Mouse (Mus musculus) C2C12 (cell line): Measurements from ENCODE around the gene Akt1s1.

Experiments used
- CTCF ChIP-seq: IDR thresholded peaks from one replicate; pipeline ENCODE4 v1.5.1; 2011; ENCODE audit not compliant: control insufficient read depth, insufficient read depth, insufficient read length
- MAX ChIP-seq: IDR thresholded peaks from one replicate; pipeline ENCODE4 v1.6.1; 2011; ENCODE audit warnings: mild to moderate bottlenecking, control low read depth

DNA sequence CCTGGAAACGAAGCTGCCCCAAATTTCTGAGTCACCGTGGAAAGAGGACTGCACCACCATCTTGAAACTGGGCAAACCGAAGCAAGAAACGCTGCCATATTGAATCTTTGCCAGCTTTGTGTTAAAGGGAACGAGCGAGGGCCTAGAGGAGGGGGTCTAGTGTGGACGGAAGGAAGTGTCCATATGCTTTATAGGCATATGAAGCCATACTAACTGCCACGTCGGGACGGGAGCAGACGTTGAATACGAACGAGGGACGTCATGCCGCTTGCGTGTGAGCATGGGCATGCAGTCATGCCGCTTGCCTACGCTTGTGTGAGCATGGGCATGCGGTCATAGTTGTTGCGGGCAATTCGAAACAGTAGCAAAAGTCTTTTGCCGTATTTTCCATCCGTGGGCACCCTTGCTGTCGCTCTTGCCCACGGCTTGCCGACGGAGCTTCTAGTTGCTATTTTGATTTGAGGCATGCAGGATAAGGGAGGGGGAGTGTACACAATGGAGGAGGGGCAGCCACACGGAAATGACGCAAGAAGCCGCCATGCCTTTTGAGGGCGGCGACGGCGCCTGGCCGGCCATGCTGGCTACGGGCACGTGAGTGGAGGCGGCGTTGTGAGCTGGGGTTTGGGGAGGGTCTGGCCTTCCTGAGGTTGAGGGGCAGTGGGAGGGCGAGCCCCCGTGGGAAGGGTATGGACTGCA is 773 bp downstream of the Akt1s1 start:
- no peak for TF ChIP-seq CTCF
- TF ChIP-seq MAX, result peak; percentile 60
